Mouse (Mus musculus) thymus, postnatal 0 days (tissue): ENCODE results near the gene Plekhn1. TPM values are rescaled to one million over a fixed set of nuclear protein-coding genes. Genes with fewer than 3 reads are reported as not detected.
A peak's percentile ranks its signal among the peaks of the same experiment; 100 is the strongest.

Experiments used
- DNase-seq: peaks from one replicate; pipeline ENCODE4 v3.0.0-alpha.2; 2015; ENCODE audit warnings: low spot score
- polyA plus RNA-seq: library from polyadenylated mRNA; unstranded; fragments of >200 nt; fragmentation: Nextera tagmentation; extraction: Ambion mirVana; gene quantifications from 2 replicates; pipeline ENCODE4 v1.2.1, GENCODE M21; 2015

Plekhn1 gene
- polyA plus RNA-seq: 15.6 and 16.3 TPM in 2 replicates

- DNase-seq: peak; percentile 74
These were observed at the start of gene Plekhn1 for GRCm38 (mm10) chr4:156234701-156235213. TSS of gene Plekhn1 (minus strand) at chr4:156234857.

- DNase-seq: peak; percentile 56
These were observed 20.6 kb upstream of the Plekhn1 start, which contains the start of gene Samd11 for GRCm38 (mm10) chr4:156255078-156255839. TSS of gene Samd11 (minus strand) at chr4:156255657.

DNA sequence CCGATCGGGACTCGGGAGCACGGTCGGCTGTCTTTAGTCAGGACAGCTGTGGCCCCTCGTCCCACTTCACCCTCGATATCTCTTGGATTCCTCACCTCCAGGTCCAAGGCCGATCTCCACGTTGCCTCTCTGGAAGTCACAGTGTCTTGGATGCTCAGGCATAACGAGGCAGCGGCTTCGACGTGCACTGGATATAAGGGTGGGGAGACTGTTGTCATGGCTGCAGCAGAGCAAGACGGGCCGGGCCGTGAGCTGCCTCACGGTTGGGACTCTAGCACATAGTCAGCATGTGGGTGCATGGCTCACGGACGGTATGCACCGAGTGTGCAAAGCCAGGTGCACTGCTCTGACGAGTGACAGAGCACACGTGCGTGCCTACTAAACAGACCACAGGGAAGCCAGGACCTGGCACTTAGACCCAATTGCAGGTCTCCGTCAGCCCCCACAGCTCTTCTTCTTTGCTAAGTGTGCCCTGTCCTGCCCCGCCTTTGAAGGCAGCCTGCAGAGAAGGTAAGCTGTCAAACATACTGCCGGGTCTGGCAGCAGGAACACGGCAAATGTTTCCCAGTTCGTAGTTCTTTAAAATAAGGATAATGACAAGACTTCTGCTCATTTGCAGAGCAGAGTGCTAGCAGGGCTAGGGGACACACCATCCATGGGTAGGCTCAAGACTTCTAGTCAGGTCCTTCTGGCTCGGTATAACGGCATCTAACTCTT, 19.9 kb upstream of the Plekhn1 start:
- DNase-seq: peak; percentile 29

DNA sequence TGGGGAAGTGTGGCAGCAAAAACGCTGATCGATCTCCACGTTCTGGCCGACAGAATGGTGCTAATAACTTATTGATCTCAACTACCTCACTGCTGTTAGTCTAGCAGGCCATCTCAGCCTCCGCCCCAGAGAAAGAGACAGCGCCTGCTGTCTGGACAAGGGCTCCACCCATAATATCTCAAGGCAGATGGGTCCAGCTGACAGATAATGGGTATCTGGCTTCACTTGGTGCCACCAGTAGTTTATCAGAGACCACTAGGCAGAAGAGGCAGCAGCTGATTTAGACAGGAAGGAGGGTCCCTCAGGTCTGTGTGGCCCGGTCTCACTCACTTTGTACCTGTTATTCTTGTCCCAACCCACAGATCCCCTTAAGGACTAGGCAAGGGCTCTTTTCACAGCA, 18.4 kb upstream of the Plekhn1 start:
- DNase-seq: no peak

DNA sequence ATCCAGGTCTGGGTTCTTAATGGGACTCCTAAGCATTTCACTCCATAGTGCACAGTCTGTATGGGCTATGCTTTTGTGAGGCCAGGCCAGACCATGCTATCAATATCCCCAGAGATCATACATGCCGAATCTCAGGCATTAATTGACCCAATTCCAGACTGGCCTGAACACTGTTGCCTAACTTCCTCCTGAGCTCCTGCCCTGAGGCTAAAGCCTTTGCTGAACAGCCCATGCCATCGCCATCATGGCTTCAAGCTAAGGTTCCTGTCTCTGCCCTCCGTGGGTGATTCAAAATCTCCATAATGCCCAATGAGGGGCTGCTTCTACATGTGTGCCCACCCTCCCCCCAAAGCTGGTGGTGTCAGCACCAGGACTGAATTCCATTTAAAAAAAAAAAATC, 18.0 kb upstream of the Plekhn1 start:
- DNase-seq: no peak

DNA sequence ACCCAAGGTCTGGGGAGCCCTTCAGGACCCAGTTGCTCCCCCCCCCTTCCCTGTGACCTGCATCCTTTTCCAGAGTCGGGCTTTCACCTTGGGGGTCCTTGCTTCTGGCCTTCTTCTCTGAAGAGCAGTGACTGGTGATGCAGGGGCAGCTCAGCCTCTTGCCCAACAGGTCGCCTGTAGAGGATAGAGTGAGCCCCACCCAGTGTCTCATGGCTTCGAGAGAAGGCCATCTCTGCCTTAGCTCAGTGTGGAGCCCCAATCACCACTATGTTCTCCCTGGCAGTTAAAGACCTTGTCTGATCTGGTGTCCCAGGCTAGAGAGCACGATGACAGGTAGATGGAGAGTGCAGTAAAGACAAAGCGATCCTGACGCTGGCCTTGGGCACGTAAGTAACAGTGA, 17.5 kb upstream of the Plekhn1 start:
- no peak for DNase-seq

DNA sequence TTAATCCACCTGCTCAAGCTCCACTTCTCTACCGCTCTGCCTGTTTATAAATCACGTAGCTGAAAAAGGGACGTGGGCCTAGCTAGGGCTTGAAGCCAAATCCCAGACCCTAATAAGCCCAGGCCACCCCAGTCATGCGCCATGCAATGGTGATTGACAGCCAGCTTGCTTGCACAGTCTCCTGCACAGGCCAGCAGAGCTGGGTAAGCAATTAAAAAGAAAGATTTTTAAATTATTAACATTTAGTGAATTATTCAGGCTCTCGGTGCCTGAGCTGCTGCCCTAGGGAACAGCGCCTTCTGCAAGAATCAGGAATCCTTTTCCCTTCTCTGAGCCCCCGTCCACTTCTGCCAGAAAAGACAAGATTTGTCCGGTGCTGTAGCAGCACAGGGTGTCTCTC, 16.4 kb upstream of the Plekhn1 start:
- no peak for DNase-seq

DNA sequence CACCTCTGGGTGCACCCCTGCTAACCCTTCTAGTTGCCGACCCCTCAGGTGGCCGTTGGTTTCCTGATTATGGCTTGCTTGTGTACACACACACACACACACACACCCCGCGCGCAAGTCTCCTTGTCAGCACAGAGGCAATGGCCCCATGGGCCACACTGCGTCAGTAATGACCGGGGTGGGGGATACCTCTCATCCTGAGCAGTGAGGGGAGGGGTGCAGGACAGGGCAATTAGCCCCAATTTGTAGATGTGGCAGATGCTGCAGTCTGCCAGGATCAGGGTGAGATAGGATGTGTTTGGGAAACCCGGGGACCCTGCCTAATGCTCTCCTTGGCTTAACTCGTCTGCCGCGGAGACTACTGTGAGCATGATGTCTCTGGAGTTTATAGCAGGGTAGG, 14.9 kb upstream of the Plekhn1 start:
- DNase-seq: no peak

- peak; percentile 28 for DNase-seq
These were observed 2.2 kb upstream of the Plekhn1 start for GRCm38 (mm10) chr4:156236651-156237447.

GRCm38 (mm10) chr4:156235808-156236533, 1.3 kb upstream of the Plekhn1 start, which contains the start of gene Noc2l:
TSS of gene Noc2l (plus strand) at chr4:156236010.
- DNase-seq: peak; percentile 93

DNA sequence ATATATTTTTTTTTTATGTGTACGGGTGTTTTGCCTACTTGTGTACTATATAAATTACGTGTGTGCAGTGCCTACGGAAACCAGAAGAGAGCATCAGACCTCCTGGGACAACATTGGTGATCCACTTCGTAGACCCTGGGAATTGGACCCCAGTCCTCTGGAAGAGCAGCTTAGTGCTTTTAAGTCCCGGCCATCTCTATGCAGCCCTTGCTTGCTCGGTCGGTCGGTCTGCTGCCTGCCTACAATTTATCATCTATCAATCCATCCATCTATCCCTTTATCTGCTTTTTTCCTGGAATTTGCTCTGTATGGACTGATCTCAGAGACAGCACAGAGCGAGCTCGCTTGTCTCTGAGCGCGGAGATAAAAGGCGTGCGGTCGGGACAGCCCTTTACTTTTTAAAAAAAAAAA, 708 bp upstream of the Plekhn1 start:
- no peak for DNase-seq

DNA sequence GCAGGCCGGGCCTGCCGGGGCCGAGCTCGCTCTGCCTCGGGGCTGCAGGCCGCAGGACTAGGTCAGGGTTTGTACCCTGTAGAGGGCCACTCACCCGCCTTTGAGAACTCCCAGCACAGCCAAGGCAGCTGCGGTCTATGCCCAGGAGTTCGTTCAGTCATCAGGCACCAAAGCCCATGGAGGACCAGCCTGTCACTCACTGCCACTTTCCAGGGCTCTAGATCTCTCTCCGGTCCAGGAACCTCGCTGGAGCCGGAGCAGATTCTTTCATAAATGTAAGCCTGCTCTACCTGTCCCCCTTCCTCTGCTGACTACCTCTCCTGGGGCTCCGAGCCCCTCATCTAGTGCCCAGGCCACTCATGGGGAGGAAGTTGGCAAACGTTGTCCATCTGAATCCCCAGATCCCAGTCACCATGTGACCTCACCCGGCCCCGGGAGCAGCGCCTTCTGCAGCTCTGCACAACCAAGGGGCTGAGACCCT, 596 bp downstream of the Plekhn1 start:
- no peak for DNase-seq

DNA sequence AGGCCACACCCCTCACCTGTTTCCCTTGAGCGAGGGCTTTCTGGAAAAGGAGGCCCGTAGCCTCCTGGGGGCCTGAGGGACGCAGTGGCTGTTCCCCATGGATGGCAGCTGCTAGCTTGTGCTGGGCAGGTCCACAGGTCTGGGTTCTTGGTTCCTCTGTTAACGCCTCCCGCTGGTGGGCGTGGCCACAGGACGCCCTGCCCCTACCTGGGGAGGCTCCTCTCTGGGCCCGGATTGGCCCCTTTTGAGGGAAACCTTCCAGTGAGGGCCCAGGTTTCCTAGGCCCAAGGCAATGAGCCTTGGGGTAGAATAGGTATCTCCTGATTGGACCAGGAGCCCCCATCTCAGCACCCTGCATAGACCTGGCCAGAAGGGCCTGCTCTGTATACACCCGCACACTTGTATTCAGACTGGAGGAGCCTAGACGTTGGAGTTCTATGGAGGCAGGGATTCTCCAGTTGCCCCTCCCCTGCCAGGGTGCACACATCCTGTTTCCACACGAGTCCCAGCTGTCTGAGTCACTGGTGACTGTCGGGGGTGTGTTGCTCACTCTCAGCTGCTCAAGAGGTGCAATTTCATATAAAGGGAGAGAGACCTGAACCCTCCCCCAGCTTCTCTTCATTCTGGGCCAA, 6.1 kb downstream of the Plekhn1 start:
- DNase-seq: no peak

GRCm38 (mm10) chr4:156227752-156228392, 6.8 kb downstream of the Plekhn1 start:
- no peak for DNase-seq

DNA sequence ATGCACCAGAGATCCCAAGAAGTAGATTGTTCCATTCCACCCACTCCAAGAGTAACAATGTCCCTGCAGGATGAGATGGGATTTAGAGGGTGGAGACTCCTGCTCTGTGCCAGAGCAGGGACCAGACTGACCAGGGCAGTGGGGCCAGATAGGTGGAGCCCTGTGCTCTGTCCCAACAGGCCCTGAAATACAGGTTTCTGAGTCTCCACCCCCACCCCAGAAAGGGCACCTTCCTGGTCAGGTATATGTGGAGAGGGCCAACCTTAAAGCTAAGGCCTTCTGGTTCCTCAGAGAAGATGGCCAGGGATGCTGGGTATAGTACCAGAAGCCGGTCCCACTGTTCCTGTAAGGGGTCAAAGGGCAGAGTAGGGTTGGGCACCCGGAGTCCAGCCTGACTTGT, 10.4 kb downstream of the Plekhn1 start:
- DNase-seq: no peak

GRCm38 (mm10) chr4:156219936-156220335, 14.7 kb downstream of the Plekhn1 start:
- DNase-seq: no peak

- no peak for DNase-seq
These were observed 16.8 kb downstream of the Plekhn1 start for GRCm38 (mm10) chr4:156217838-156218237.

DNA sequence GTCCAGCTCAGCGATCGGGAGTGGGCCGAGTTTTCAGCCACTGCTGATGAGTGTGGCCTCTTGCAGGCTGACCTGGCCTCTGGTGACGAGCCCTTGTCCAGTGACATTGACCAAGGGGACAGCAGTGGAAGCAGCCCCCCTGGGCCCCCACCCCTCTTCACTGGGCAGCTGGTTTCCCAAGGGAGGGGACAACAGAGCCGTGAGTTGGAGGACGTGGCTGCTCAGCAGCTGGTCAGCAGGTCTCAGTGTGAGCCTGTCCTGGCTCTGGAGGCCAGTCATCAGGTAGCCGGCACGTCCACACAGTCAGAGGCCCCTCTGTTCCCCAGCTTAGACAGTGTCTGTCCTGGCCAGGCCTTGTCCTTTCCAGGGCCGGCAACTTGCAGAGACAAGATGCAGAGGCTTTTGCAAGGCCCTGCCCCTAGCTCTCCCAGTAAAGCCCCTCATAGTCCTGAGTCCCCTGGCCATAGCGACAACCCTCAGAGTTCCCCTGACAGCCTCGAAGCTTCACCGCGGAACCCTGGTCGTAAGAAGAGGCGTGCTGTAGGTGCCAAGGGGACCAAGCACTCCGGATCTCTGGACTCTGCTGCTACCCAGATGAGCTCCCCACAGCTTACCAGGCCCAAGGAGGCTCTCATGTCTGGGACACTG, 17.5 kb downstream of the Plekhn1 start:
- no peak for DNase-seq

DNA sequence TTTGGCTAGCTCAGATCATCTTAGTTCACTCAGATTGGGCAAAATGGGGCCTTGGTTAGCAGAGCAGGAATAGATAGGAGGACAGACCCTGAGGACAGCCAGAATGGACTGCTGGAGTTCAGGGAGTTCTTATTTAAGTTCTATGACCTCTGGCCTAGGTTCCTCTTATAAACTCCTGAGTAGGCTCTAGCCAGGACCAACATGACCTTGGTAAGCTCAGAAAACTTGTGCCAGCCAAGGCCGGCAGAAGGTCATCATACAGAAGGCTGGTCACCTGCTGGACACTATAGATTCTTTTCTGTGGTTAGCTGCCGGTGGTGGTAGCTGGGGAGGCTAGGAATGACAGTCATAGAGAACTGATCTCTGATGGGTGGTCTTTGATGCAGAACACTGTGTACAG, 18.5 kb downstream of the Plekhn1 start:
- no peak for DNase-seq
